Comparison of ENCODE assay signal across 14 mouse cellular contexts in the genomic region with DNA sequence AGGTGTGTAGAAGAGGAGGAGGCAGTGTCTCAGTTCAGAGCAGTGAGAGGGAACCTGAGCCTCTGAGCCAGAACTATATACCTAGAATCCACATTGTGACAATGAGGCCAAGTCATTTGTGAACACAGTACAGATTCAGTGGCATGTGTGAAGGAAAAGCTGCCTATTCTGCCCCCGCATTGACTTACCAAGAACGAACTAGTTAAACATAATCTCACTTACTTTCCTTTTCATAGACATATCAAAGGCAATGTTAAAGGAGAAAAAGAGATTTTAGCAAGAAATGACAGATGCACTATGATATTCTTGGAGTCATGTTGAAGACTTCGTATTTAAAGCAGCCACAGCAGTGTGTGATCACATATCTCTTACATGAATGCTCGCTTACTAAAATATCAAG.
"Had no signal": no experiment of that assay in that cellular context is flagged by ENCODE, and none has a peak within 500 bp of the region (broad histone marks: within the 10 kb centered on the region; RNA-seq: fewer than 3 reads in every experiment).

No protein-coding gene starts in this region.

- ATAC-seq: midbrain, embryonic 16.5 days had no signal

- DNase-seq: lung, adult 18-20 months; lung, embryonic 14.5 days; lung, postnatal 10 days; lung, postnatal 4 days; midbrain, embryonic 14.5 days; retina, postnatal 1 day; right cerebral cortex, adult 18-20 months; right cerebral cortex, postnatal 25 days; right cerebral cortex, postnatal 4 days; spleen, adult 18-20 months; thymus, adult 2 months; thymus, postnatal 25 days; thymus, postnatal 4 days had no signal
